Mouse (Mus musculus): ENCODE results near the gene Napa. TPM values are rescaled to one million over a fixed set of nuclear protein-coding genes. Genes with fewer than 3 reads are reported as not detected.
A peak's percentile ranks its signal among the peaks of the same experiment; 100 is the strongest.

Napa gene
- polyA plus RNA-seq, 1 experiment from 2014 or later = 105 TPM

- Histone ChIP-seq H3K4me2 (ENCODE audit: low read depth, low read length) (peak overlapping the region; percentile 82), H3K9me3 (ENCODE audit: low read length) (no peaks in the 10 kb centered on the region), H3K4me1 (ENCODE audit: insufficient read depth) (peaks cover 40% of the 10 kb centered on the region), H3K9ac (replicated peaks) (peak overlapping the region; percentile 82), H3K27ac (ENCODE audit: low read depth) (peak overlapping the region; percentile 98), H3K36me3 (replicated peaks; ENCODE audit: insufficient read depth, low read length) (no peaks in the 10 kb centered on the region), H3K4me3 (ENCODE audit: low read depth, low read length) (peak overlapping the region; percentile 73), H3K27me3 (ENCODE audit: insufficient read depth, low read length) (no peaks in the 10 kb centered on the region)
- WGBS (ENCODE audit: insufficient replicate concordance) = 1% methylated on average over 24 of the region's 24 CpGs
- TF ChIP-seq EP300 (IDR thresholded peaks at IDR 0.05; ENCODE audit: low read depth) (peak; percentile 43), CTCF (IDR thresholded peaks at IDR 0.05; ENCODE audit: low read depth) (no peak)
- peak; percentile 96 for DNase-seq
- peak; percentile 77 for ATAC-seq
Measured at GRCm38 (mm10) chr7:16052684-16053083, 45.6 kb upstream of the Napa start.

DNA sequence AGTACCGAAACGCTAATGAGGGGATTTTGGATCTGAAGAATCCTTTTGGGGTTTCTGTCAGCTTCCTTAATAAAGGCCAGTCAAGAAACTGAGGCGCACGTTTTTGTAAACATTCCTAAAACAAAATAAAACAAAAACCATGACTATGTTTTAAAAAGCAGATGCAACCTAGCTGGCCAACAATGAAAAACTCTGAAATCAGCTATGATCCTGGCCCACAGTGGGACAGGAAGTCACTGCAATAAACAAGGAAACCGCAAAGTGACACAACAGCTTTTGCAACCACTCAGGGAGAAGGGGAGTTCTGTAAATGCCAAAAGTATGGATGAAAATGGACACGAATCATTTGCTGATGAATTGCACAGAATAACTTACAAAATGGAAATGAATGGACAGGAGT, 45.2 kb upstream of the Napa start:
- Histone ChIP-seq H3K27ac (ENCODE audit: low read depth) (peak overlapping the region; percentile 98), H3K9ac (replicated peaks) (0 out of 2 replicates have a peak overlapping the region, but pooled peaks have one; percentile 19), H3K9me3 (ENCODE audit: low read length) (no peaks in the 10 kb centered on the region), H3K4me1 (ENCODE audit: insufficient read depth) (peaks cover 40% of the 10 kb centered on the region), H3K4me2 (ENCODE audit: low read depth, low read length) (peak overlapping the region; percentile 82), H3K36me3 (replicated peaks; ENCODE audit: insufficient read depth, low read length) (no peaks in the 10 kb centered on the region), H3K27me3 (ENCODE audit: insufficient read depth, low read length) (no peaks in the 10 kb centered on the region), H3K4me3 (ENCODE audit: low read depth, low read length) (peak overlapping the region; percentile 73)
- ATAC-seq (peak; percentile 19; the same call in 1 of the 2 replicates), DNase-seq (peak; percentile 49)
- WGBS (ENCODE audit: insufficient replicate concordance) = 6% methylated on average over 6 of the region's 6 CpGs
- TF ChIP-seq EP300 (IDR thresholded peaks at IDR 0.05; ENCODE audit: low read depth) = 0 out of 2 replicates have a peak, but pooled peaks have one; percentile 30
- no peak for TF ChIP-seq CTCF (IDR thresholded peaks at IDR 0.05; ENCODE audit: low read depth)

- no peaks in the 10 kb centered on the region for H3K9me3 ChIP-seq (ENCODE audit: low read length)
- H3K9ac ChIP-seq (replicated peaks) = no peak overlapping the region
- TF ChIP-seq EP300 (IDR thresholded peaks at IDR 0.05; ENCODE audit: low read depth) = no peak
- TF ChIP-seq CTCF (IDR thresholded peaks at IDR 0.05; ENCODE audit: low read depth) = 0 out of 2 replicates have a peak, but pooled peaks have one; percentile 4
- WGBS (ENCODE audit: insufficient replicate concordance) = 68% methylated on average over 4 of the region's 4 CpGs
- peaks cover 30% of the 10 kb centered on the region for H3K4me1 ChIP-seq (ENCODE audit: insufficient read depth)
- no peak for DNase-seq
- H3K27me3 ChIP-seq (ENCODE audit: insufficient read depth, low read length) = no peaks in the 10 kb centered on the region
- no peak for ATAC-seq
- peak overlapping the region; percentile 62 for H3K27ac ChIP-seq (ENCODE audit: low read depth)
- no peaks in the 10 kb centered on the region for H3K36me3 ChIP-seq (replicated peaks; ENCODE audit: insufficient read depth, low read length)
- H3K4me2 ChIP-seq (ENCODE audit: low read depth, low read length) = no peak overlapping the region
- H3K4me3 ChIP-seq (ENCODE audit: low read depth, low read length) = no peak overlapping the region
Measured at GRCm38 (mm10) chr7:16054966-16055365, 43.3 kb upstream of the Napa start.

DNA sequence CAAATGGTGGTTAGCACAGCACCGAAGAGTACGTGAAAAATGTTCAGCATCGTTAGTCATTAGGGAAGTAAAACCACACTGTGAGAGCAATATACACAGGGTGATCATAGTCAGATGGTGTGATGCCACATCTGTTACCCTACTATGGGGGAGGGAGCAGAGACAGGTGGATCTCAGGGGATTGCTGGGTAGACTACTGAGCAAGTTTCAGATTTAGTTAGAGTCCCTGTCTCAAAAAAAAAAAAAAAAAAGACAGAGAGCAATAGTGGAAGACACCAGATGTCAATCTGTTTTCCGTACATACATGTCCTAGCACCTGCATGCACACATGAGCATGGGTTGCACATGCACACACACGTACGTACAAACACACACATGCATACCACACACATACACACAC, 42.6 kb upstream of the Napa start:
- H3K9ac ChIP-seq (replicated peaks) = no peak overlapping the region
- 58% methylated on average over 6 of the region's 6 CpGs for WGBS (ENCODE audit: insufficient replicate concordance)
- H3K27ac ChIP-seq (ENCODE audit: low read depth) = peak overlapping the region; percentile 62; the same call in 1 of the 2 replicates
- H3K4me2 ChIP-seq (ENCODE audit: low read depth, low read length) = no peak overlapping the region
- no peak for TF ChIP-seq EP300 (IDR thresholded peaks at IDR 0.05; ENCODE audit: low read depth)
- no peak for TF ChIP-seq CTCF (IDR thresholded peaks at IDR 0.05; ENCODE audit: low read depth)
- no peaks in the 10 kb centered on the region for H3K9me3 ChIP-seq (ENCODE audit: low read length)
- H3K4me3 ChIP-seq (ENCODE audit: low read depth, low read length) = no peak overlapping the region
- H3K4me1 ChIP-seq (ENCODE audit: insufficient read depth) = peaks cover 23% of the 10 kb centered on the region
- no peaks in the 10 kb centered on the region for H3K36me3 ChIP-seq (replicated peaks; ENCODE audit: insufficient read depth, low read length)
- ATAC-seq (no peak), DNase-seq (no peak)
- no peaks in the 10 kb centered on the region for H3K27me3 ChIP-seq (ENCODE audit: insufficient read depth, low read length)

GRCm38 (mm10) chr7:16056459-16057135, 41.7 kb upstream of the Napa start:
- Histone ChIP-seq H3K4me1 (ENCODE audit: insufficient read depth) (peaks cover 13% of the 10 kb centered on the region), H3K9ac (replicated peaks) (no peak overlapping the region), H3K27me3 (ENCODE audit: insufficient read depth, low read length) (no peaks in the 10 kb centered on the region), H3K27ac (ENCODE audit: low read depth) (peak overlapping the region; percentile 46), H3K36me3 (replicated peaks; ENCODE audit: insufficient read depth, low read length) (no peaks in the 10 kb centered on the region), H3K4me2 (ENCODE audit: low read depth, low read length) (no peak overlapping the region), H3K9me3 (ENCODE audit: low read length) (no peaks in the 10 kb centered on the region), H3K4me3 (ENCODE audit: low read depth, low read length) (no peak overlapping the region)
- no peak for ATAC-seq
- peak; percentile 52 for DNase-seq
- TF ChIP-seq EP300 (IDR thresholded peaks at IDR 0.05; ENCODE audit: low read depth) (no peak), CTCF (IDR thresholded peaks at IDR 0.05; ENCODE audit: low read depth) (peak; percentile 67)
- 13% methylated on average over 5 of the region's 5 CpGs for WGBS (ENCODE audit: insufficient replicate concordance)

DNA sequence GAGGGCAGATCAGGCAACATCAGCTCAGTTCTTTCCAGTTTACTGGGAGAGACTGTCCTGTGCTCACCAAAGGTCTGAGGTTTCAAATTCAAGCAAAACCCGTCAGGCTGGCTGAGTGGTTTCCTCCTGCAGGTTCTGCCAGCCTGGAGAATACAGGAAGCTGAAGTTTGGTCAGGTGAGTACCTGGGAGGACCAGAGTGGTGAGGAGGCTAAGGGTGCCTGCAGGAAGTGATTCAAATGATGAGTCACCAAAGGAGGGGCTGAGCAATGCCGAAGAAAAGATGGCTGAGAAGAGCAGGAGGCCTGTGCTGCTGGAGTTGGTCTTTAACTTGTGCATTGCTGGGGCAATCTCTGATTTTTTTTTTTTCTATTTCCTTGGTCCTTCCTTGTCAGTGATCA, 41.1 kb upstream of the Napa start:
- peaks cover 12% of the 10 kb centered on the region for H3K4me1 ChIP-seq (ENCODE audit: insufficient read depth)
- DNase-seq = no peak
- no peak for ATAC-seq
- H3K27me3 ChIP-seq (ENCODE audit: insufficient read depth, low read length) = no peaks in the 10 kb centered on the region
- H3K36me3 ChIP-seq (replicated peaks; ENCODE audit: insufficient read depth, low read length) = no peaks in the 10 kb centered on the region
- no peak overlapping the region for H3K4me2 ChIP-seq (ENCODE audit: low read depth, low read length)
- WGBS (ENCODE audit: insufficient replicate concordance) = 38% methylated on average over 2 of the region's 2 CpGs
- no peak overlapping the region for H3K9ac ChIP-seq (replicated peaks)
- H3K27ac ChIP-seq (ENCODE audit: low read depth) = peak overlapping the region; percentile 46
- no peak overlapping the region for H3K4me3 ChIP-seq (ENCODE audit: low read depth, low read length)
- TF ChIP-seq EP300 (IDR thresholded peaks at IDR 0.05; ENCODE audit: low read depth) = no peak
- no peak for TF ChIP-seq CTCF (IDR thresholded peaks at IDR 0.05; ENCODE audit: low read depth)
- H3K9me3 ChIP-seq (ENCODE audit: low read length) = no peaks in the 10 kb centered on the region
